Mouse (Mus musculus): ENCODE measurements around the gene Dctn1.

Dctn1 gene

DNA sequence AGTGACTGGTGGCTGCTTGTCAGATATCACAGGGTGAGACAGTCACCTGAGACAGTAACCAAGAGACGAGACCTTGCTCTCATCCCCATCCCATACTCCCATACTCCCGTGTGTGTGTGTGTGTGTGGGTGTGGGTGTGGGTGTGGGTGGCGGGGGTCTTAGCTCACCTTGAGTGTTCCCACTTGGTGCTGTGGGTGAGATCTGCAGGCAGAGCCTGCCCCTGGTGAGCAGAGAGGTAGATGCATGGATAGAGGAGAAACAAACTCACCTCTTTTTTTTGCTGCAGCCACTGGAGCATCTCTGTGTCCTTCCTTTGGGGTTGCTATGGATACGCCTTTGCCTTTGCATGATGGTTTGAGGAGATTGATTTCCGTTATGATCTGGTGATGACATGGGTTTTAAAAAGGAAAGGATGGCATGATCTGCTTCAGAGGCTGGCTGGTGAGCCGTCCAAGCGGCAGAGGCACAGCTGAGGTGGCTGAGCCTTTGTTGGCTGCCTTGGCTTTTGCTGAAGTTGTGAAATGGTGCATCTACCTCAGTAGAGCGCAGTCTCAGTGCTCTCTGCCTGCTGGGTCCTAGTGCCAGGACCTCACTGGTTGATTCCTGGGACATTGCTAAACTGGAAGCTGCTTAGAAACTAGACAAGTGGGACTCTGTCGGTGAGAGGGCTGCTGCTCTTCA lies 6.7 kb downstream of the Dctn1 start:
- DNase-seq, result peak; percentile 76 to 80

- DNase-seq, result no peak
These were observed 10.3 kb downstream of the Dctn1 start for GRCm38 (mm10) chr6:83175996-83176395.

- peak; percentile 86 to 91 for DNase-seq
These were observed 13.8 kb downstream of the Dctn1 start for GRCm38 (mm10) chr6:83179390-83180117.

GRCm38 (mm10) chr6:83180605-83181004 lies 14.9 kb downstream of the Dctn1 start:
- no peak for DNase-seq

DNA sequence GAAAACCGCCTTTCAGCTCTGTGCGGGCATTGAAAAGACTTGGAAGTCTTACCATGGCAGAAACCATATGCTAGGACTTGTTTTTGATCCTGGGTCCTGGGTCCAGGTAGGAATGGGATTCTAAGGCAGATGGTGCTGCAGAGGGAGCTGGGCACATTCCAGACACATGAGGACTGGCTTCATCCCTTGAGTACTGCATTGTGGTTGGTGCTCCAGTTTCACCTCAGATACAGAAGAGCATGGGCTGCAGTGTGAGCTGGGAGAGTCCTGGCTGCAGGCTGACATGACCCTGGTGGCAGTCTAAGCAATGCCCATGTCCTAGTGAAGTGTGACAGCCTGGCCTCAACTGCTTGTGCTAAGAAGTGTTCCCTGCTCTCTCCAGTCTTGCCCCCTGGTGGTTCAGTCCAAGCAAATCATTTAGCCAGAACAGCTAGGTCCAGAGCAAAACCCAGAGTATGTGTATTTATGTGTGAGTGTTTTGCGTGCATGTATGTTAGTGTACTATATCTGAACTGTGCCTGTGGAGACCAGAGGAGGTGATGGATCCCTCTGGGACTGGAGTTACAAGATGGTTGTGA lies 19.2 kb downstream of the Dctn1 start:
- peak; percentile 42 to 50 for DNase-seq

DNA sequence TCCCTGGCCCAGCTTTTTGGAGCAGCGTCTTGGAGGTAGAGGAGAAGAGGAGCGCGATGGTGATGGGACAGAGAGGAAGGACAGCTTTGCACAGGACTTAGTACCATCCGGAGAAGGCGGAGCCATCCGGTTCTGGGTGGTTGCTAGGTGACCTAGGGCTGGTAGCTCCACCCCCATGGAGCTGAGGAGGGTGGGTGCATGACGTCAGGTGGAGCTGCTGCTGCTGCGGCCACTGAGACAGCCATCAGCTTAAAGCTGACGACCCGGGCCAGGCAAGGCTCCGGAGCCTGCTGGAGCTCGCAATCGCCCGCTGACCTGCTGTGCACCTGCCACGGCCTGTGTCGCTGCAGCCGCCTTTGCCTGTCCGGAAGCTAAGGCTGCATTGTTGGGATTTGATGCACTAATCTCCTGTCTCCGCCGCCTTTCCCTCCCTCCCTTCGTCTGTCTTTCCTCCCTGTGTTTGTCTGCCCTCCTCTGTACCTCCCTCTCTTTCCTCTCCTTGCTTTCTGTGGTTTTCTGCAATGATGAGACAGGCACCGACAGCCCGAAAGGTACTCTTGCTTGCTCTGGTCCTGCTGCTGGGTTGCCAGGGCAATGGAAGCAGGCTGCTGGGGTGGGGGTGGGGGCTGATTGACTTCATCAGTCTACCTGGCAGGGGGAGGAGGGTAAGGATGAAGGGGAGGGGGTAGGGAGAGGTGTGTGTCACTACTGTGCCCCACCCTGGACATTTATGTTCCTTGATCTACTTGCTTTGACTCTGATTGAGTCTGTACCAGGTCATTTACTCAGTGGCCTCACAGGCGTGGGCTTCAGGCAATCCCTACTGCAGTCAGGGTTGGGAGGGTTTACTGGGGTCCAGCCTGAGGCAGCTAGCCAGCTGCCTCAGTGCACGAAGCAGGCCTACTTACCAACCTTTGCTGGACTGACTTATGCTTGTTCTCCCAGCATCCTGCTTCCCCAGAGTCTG lies 20.5 kb downstream of the Dctn1 start:
- peak; percentile 91 to 98 for DNase-seq

GRCm38 (mm10) chr6:83186946-83187345 lies 21.2 kb downstream of the Dctn1 start:
- DNase-seq, result no peak

DNA sequence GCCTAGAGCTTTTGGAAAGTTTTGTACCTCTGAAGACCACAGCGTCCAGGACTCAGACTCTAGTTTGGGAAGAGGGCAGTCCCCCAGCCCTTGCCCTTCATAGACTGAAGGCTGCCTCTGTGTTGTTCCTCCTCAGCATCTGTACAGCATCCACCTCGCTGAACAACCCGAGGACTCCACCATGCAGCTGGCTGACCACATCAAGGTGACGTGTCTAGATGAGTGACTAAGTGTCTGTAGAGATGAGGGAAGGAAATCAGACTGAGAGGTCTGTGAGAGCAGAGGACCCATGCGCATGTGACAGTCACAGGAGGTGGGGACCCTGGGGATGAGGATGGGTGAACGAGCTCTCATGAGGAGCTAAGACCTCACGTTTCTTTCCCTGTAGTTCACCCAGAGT lies 27.9 kb downstream of the Dctn1 start:
- DNase-seq, result no peak

- peak; percentile 79 to 90 for DNase-seq
These were observed 31.8 kb downstream of the Dctn1 start for GRCm38 (mm10) chr6:83197345-83198004.

GRCm38 (mm10) chr6:83203320-83203719 lies 37.6 kb downstream of the Dctn1 start:
- no peak for DNase-seq

DNA sequence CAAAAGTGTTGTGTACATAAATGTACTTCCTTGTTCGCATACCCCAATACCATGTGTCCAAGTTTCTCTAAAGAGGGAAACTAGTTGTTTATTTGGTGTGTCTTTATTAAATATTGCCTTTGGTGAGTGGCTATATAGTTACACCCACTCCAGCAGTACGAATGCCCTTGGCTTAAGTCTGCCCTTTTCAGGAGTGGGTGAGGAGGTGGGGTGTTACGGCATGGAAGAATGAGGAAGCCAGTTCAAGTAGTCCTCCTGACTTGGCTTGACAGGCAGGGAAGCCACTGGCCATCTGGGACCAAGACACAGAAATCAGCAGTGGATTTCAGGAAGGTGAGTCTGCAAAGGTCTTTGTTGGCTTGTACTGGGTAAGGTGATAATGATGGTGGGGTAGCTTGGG lies 40.1 kb downstream of the Dctn1 start:
- no peak for DNase-seq

DNA sequence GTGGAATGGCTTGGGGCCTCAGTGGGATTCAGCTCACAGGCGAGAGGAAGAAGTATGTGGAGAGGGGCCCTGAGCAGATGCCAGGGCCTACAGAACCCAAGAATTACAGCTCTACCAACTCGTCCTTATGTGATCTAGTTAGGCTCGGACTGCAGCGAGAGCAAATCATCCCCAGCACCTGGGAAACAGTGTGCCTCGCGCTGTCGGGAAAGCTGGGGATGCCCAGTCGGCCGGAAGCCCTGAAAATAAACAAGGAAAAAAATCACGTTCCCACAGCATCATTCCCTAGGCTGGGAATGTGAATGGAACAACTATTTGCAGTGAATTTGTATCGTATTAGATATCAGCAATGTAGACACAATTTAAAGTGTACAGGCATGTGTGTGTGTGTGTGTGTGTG lies 40.6 kb downstream of the Dctn1 start:
- DNase-seq, result no peak

GRCm38 (mm10) chr6:83207361-83208049 lies 41.8 kb downstream of the Dctn1 start:
- no peak for DNase-seq

- DNase-seq, result no peak
These were observed 42.3 kb downstream of the Dctn1 start for GRCm38 (mm10) chr6:83208050-83208400.

DNA sequence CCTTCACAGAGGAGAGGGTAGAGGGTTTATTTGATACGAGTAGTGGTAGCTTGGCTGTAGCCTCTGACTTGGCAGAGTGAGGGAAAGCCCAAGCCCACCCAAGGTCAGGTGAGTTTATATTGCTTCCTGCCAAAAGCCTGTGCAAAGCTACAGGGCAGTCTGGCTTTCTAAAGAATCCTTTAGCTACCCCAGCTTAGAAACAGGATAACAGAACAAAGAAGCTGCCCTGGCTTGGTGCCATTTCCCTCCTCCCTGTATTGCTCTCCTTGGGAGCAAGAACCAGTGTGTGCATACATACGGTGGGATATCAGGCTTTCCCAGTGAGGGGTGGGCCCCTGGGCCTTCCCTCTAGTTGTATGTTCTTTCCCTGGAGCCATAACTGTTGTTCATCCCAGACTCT lies 44.8 kb downstream of the Dctn1 start:
- DNase-seq, result no peak

- no peak for DNase-seq
These were observed 45.8 kb downstream of the Dctn1 start for GRCm38 (mm10) chr6:83211526-83211925.

- peak; percentile 80 to 82 for DNase-seq
These were observed 49.4 kb downstream of the Dctn1 start for GRCm38 (mm10) chr6:83215002-83215666.

DNA sequence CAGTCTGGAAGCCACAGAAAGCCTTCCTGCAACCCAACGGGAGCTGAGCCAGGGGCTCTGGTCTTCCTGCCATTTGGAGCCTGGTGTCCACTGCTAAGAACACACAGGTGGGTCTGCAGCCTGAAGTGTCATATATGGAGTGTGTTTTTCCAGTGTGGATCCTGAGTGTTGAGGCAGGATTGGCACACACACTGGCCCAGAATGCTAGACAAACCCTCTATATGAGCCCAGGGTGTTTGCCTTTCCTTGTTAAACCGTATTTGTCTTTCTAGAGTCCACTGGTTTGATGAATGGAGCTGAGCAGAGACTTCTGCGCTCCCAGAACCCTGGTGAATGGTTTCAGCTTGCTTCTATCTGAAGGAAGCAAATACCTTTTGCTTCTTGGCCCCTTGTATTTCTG lies 54.1 kb downstream of the Dctn1 start, which contains the start of gene Slc4a5:
TSS of gene Slc4a5 (plus strand) at position 15 of the 400 bp plus-strand sequence.
- no peak for DNase-seq

DNA sequence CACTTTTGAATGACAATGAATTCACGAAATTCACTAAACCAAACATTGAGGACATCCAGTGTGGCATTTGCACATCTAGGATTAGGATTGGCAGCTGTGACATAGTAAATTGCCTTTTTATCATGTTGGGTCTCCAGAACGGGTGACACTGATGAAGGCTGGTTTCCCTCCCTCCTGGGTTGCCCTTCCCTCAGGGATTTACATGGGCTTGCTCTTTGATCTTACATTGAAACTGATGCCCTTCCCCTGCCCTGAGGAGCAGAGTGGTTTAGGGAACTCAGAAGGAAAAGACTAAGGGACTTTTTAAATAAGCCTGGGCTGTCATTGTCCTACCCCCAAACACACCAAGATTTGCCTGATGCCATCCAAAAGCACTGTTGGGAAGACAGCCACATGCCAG lies 65.8 kb downstream of the Dctn1 start:
- DNase-seq, result no peak

GRCm38 (mm10) chr6:83233306-83233705 lies 67.6 kb downstream of the Dctn1 start:
- no peak for DNase-seq

- no peak for DNase-seq
These were observed 68.6 kb downstream of the Dctn1 start for GRCm38 (mm10) chr6:83234280-83234741.

All from cerebellum, adult 18-20 months (tissue).